Mouse (Mus musculus): Measurements from ENCODE around the gene Cask.

Gene Cask

DNA sequence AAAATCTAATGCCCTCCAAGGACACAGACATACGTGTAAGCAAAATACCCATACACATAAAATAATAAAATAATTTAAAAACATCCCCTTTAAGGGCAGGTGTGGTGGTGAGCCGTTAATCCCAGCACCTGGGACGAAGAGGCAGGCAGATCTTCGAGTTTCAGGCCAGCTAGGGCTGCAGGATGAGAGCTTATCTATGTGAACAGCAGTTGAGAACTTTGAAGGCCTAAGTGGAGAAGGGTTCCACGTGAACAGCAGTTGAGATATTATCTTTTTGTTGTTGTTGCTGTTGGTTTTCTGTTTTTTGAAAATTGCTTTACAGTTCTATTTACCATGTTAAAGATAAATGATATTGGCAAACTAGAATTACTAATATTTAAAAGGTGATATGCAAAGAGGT is 182.3 kb downstream of the Cask start:
- TF ChIP-seq CTCF (conservative IDR thresholded peaks at IDR 0.05; ENCODE audit: low read length): no peak
- no peak for TF ChIP-seq NANOG (IDR thresholded peaks at IDR 0.05; ENCODE audit: borderline replicate concordance, low read length)
- no peak for TF ChIP-seq POU5F1 (IDR thresholded peaks at IDR 0.05; ENCODE audit: borderline replicate concordance, low read length)

DNA sequence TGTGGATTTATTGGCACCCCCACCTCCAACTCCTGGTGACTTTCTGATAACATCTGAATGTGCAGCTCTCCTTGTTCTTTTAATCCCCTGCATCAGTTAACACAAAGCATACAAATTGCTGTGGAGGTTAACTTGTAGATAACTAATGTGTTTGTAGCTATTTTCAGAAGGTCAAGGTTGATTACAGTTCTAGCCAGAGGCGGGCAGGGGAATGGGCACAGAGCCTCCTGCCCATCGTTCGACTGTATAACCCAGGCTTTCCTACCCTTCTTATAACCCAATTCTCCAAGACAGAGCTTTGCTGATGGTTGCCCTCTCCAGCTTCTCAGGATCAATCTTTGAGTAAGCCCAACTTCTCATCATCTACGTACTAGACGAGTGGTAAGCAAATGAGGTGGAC is 190.1 kb downstream of the Cask start, which contains the start of gene Gpr82:
TSS of gene Gpr82 (plus strand) at position 301 of the 400 bp plus-strand sequence.
- no peak within 1 kb of the TSS for H3K4me3 ChIP-seq (replicated peaks; ENCODE audit: low read length)
- H3K9me3 ChIP-seq (ENCODE audit: low read length): no peaks in the 10 kb centered on the region
- no peaks in the 10 kb centered on the region for H3K27me3 ChIP-seq (ENCODE audit: insufficient read depth, low read length)
- no peaks in the 10 kb centered on the region for H3K4me1 ChIP-seq (replicated peaks; ENCODE audit: low read depth, low read length)
- H3K36me3 ChIP-seq (ENCODE audit: insufficient read depth, low read length): no peaks in the 10 kb centered on the region
- TF ChIP-seq POU5F1 (IDR thresholded peaks at IDR 0.05; ENCODE audit: borderline replicate concordance, low read length) (no peak), NANOG (IDR thresholded peaks at IDR 0.05; ENCODE audit: borderline replicate concordance, low read length) (no peak), CTCF (conservative IDR thresholded peaks at IDR 0.05; ENCODE audit: low read length) (no peak)

More for the DNA sequence above, 182.3 kb downstream of the Cask start:
- H3K4me3 ChIP-seq (replicated peaks; ENCODE audit: low read length): no peak overlapping the region
- no peaks in the 10 kb centered on the region for H3K27me3 ChIP-seq (ENCODE audit: insufficient read depth, low read length)
- H3K4me1 ChIP-seq (replicated peaks; ENCODE audit: low read depth, low read length): peaks cover 4% of the 10 kb centered on the region; the same call in 1 of the 2 replicates
- no peaks in the 10 kb centered on the region for H3K9me3 ChIP-seq (ENCODE audit: low read length)
- H3K36me3 ChIP-seq (ENCODE audit: insufficient read depth, low read length): no peaks in the 10 kb centered on the region

- no peaks in the 10 kb centered on the region for H3K36me3 ChIP-seq (ENCODE audit: insufficient read depth, low read length)
Observed at GRCm38 (mm10) chrX:13659201-13659890, 191.8 kb downstream of the Cask start.

DNA sequence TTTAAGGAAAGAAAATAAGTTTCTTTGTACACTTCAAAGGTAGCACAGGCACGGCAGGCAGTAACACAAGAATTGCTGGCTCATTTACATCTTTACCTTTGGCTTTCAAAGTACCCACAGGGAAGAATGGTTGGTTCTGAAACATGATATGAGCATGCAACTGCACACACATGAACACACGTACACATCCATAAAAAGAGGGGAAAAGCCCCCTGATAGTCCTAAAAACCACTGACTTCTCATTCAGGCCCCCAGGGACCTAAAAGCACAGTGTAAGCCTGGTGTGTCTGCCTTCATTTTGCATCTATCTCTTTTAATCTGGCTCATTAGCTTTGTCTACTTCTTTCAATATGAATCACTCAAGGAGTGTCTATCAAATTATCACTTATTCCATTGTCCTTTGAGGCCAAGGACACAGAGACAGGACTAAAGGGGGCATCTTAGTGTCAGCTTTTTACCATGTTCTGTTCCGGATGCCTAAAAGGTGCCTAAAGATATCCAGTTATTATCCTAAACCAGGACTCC is 192.5 kb downstream of the Cask start:
- Histone ChIP-seq H3K27me3 (ENCODE audit: insufficient read depth, low read length) (no peaks in the 10 kb centered on the region), H3K36me3 (ENCODE audit: insufficient read depth, low read length) (no peaks in the 10 kb centered on the region), H3K9me3 (ENCODE audit: low read length) (no peaks in the 10 kb centered on the region), H3K4me3 (replicated peaks; ENCODE audit: low read length) (no peak overlapping the region), H3K4me1 (replicated peaks; ENCODE audit: low read depth, low read length) (no peaks in the 10 kb centered on the region)
- no peak for TF ChIP-seq NANOG (IDR thresholded peaks at IDR 0.05; ENCODE audit: borderline replicate concordance, low read length)
- TF ChIP-seq POU5F1 (IDR thresholded peaks at IDR 0.05; ENCODE audit: borderline replicate concordance, low read length): no peak
- TF ChIP-seq CTCF (conservative IDR thresholded peaks at IDR 0.05; ENCODE audit: low read length): no peak

More at GRCm38 (mm10) chrX:13659201-13659890, 191.8 kb downstream of the Cask start:
- Histone ChIP-seq H3K27me3 (ENCODE audit: insufficient read depth, low read length) (no peaks in the 10 kb centered on the region), H3K4me1 (replicated peaks; ENCODE audit: low read depth, low read length) (no peaks in the 10 kb centered on the region), H3K9me3 (ENCODE audit: low read length) (no peaks in the 10 kb centered on the region), H3K4me3 (replicated peaks; ENCODE audit: low read length) (no peak overlapping the region)
- TF ChIP-seq NANOG (IDR thresholded peaks at IDR 0.05; ENCODE audit: borderline replicate concordance, low read length): no peak
- TF ChIP-seq POU5F1 (IDR thresholded peaks at IDR 0.05; ENCODE audit: borderline replicate concordance, low read length): no peak
- no peak for TF ChIP-seq CTCF (conservative IDR thresholded peaks at IDR 0.05; ENCODE audit: low read length)

DNA sequence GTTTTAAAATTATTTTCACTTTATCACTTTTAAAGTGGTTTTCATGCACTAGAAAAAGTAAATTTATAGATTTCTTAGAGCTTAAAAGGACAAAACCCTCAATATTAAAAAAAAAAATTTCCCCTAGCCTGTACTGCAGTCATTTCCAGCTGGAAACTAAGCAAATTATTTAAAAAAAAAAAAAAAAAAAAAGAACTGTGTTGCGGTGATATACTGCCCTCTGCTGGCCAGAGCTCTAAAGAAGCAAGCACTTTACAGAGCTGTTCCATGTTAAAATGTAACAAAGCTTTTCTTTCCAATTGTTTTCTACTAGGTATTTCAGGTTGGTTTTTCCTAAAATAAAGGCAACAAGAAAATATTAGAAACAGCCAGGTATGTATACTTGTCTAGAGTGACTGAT is 194.4 kb downstream of the Cask start:
- no peaks in the 10 kb centered on the region for H3K36me3 ChIP-seq (ENCODE audit: insufficient read depth, low read length)
- H3K4me3 ChIP-seq (replicated peaks; ENCODE audit: low read length): no peak overlapping the region
- TF ChIP-seq POU5F1 (IDR thresholded peaks at IDR 0.05; ENCODE audit: borderline replicate concordance, low read length) (no peak), CTCF (conservative IDR thresholded peaks at IDR 0.05; ENCODE audit: low read length) (peak; percentile 39)
- H3K4me1 ChIP-seq (replicated peaks; ENCODE audit: low read depth, low read length): no peaks in the 10 kb centered on the region
- H3K9me3 ChIP-seq (ENCODE audit: low read length): no peaks in the 10 kb centered on the region
- no peaks in the 10 kb centered on the region for H3K27me3 ChIP-seq (ENCODE audit: insufficient read depth, low read length)

GRCm38 (mm10) chrX:13655906-13656305 is 195.3 kb downstream of the Cask start:
- Histone ChIP-seq H3K9me3 (ENCODE audit: low read length) (no peaks in the 10 kb centered on the region), H3K4me1 (replicated peaks; ENCODE audit: low read depth, low read length) (no peaks in the 10 kb centered on the region), H3K27me3 (ENCODE audit: insufficient read depth, low read length) (no peaks in the 10 kb centered on the region), H3K36me3 (ENCODE audit: insufficient read depth, low read length) (no peaks in the 10 kb centered on the region), H3K4me3 (replicated peaks; ENCODE audit: low read length) (no peak overlapping the region)
- TF ChIP-seq NANOG (IDR thresholded peaks at IDR 0.05; ENCODE audit: borderline replicate concordance, low read length): no peak
- no peak for TF ChIP-seq POU5F1 (IDR thresholded peaks at IDR 0.05; ENCODE audit: borderline replicate concordance, low read length)
- no peak for TF ChIP-seq CTCF (conservative IDR thresholded peaks at IDR 0.05; ENCODE audit: low read length)

- H3K9me3 ChIP-seq (ENCODE audit: low read length): no peaks in the 10 kb centered on the region
- H3K27me3 ChIP-seq (ENCODE audit: insufficient read depth, low read length): no peaks in the 10 kb centered on the region
- no peaks in the 10 kb centered on the region for H3K36me3 ChIP-seq (ENCODE audit: insufficient read depth, low read length)
- no peak overlapping the region for H3K4me3 ChIP-seq (replicated peaks; ENCODE audit: low read length)
- no peaks in the 10 kb centered on the region for H3K4me1 ChIP-seq (replicated peaks; ENCODE audit: low read depth, low read length)
- no peak for TF ChIP-seq NANOG (IDR thresholded peaks at IDR 0.05; ENCODE audit: borderline replicate concordance, low read length)
- TF ChIP-seq POU5F1 (IDR thresholded peaks at IDR 0.05; ENCODE audit: borderline replicate concordance, low read length): no peak
- no peak for TF ChIP-seq CTCF (conservative IDR thresholded peaks at IDR 0.05; ENCODE audit: low read length)
Observed at GRCm38 (mm10) chrX:13655005-13655421, 196.2 kb downstream of the Cask start.

DNA sequence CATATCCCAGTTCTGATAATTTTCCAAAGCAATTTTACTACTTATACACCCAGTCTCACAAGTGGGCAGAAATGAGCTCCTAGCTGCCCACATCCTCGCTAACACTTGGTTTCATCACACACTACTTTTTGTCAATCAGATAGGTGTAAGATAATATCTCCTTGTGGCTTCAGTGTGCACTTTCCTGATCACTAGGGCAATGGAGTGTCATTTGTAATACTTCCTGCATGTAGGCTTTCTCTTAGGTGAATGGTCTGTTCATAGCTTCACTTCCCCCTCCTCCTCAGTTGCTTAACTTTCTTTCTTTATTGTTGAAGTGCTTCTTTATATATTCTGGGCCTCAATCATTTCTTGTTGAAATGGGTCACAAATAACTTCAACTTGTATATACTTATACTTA is 198.9 kb downstream of the Cask start:
- no peaks in the 10 kb centered on the region for H3K36me3 ChIP-seq (ENCODE audit: insufficient read depth, low read length)
- no peaks in the 10 kb centered on the region for H3K4me1 ChIP-seq (replicated peaks; ENCODE audit: low read depth, low read length)
- no peaks in the 10 kb centered on the region for H3K9me3 ChIP-seq (ENCODE audit: low read length)
- no peaks in the 10 kb centered on the region for H3K27me3 ChIP-seq (ENCODE audit: insufficient read depth, low read length)
- TF ChIP-seq POU5F1 (IDR thresholded peaks at IDR 0.05; ENCODE audit: borderline replicate concordance, low read length) (no peak), CTCF (conservative IDR thresholded peaks at IDR 0.05; ENCODE audit: low read length) (no peak), NANOG (IDR thresholded peaks at IDR 0.05; ENCODE audit: borderline replicate concordance, low read length) (no peak)
- no peak overlapping the region for H3K4me3 ChIP-seq (replicated peaks; ENCODE audit: low read length)
